Mouse (Mus musculus) monocyte, adult 2 months (primary cell): ENCODE results near the gene Igfals.

Experiments
- DNase-seq, 2 experiments: peaks; one replicate each; pipeline ENCODE4 v3.0.0; 2022; ENCODE audit warnings: low spot score in 2 of 2, low read depth in 1 of 2

The Igfals gene

GRCm38 (mm10) chr17:24861785-24862184 lies 4.0 kb upstream of the Igfals start:
- no peak for DNase-seq

GRCm38 (mm10) chr17:24867914-24868313 lies 2.1 kb downstream of the Igfals start:
- DNase-seq, result no peak

GRCm38 (mm10) chr17:24873695-24874404 lies 8.1 kb downstream of the Igfals start:
- no peak for DNase-seq

GRCm38 (mm10) chr17:24874405-24874745 lies 8.6 kb downstream of the Igfals start:
- no peak for DNase-seq

GRCm38 (mm10) chr17:24874989-24875388 lies 9.2 kb downstream of the Igfals start:
- no peak for DNase-seq

GRCm38 (mm10) chr17:24877336-24878116 lies 11.7 kb downstream of the Igfals start:
- no peak for DNase-seq

GRCm38 (mm10) chr17:24878117-24878397 lies 12.3 kb downstream of the Igfals start:
- DNase-seq, result no peak

- no peak for DNase-seq
Observed at GRCm38 (mm10) chr17:24878531-24878930, 12.7 kb downstream of the Igfals start.

GRCm38 (mm10) chr17:24881738-24882440 lies 16.1 kb downstream of the Igfals start:
- no peak for DNase-seq

GRCm38 (mm10) chr17:24884391-24884790 lies 18.6 kb downstream of the Igfals start:
- no peak for DNase-seq

GRCm38 (mm10) chr17:24885356-24886133 lies 19.7 kb downstream of the Igfals start:
- no peak for DNase-seq

- peak; percentile 90 to 99 for DNase-seq
Observed at GRCm38 (mm10) chr17:24886134-24886931, 20.5 kb downstream of the Igfals start, which contains the start of the genes Nubp2 and Spsb3. Gene Nubp2, minus strand, starts transcription at chr17:24886349. Gene Spsb3, plus strand, starts transcription at chr17:24886643.

GRCm38 (mm10) chr17:24886932-24887271 lies 21.1 kb downstream of the Igfals start:
- DNase-seq, result no peak

GRCm38 (mm10) chr17:24887291-24888080 lies 21.7 kb downstream of the Igfals start:
- DNase-seq, result no peak

GRCm38 (mm10) chr17:24888862-24889261 lies 23.1 kb downstream of the Igfals start:
- DNase-seq, result no peak

- no peak for DNase-seq
Observed at GRCm38 (mm10) chr17:24890151-24891092, 24.6 kb downstream of the Igfals start.

GRCm38 (mm10) chr17:24891321-24891720 lies 25.5 kb downstream of the Igfals start:
- no peak for DNase-seq

- no peak for DNase-seq
Observed at GRCm38 (mm10) chr17:24892785-24893184, 27.0 kb downstream of the Igfals start.

- DNase-seq, result no peak
Observed at GRCm38 (mm10) chr17:24893276-24893675, 27.5 kb downstream of the Igfals start.
